Mouse (Mus musculus) macrophage (primary cell): ENCODE results near the gene Flrt3. TPM values are rescaled to one million over a fixed set of nuclear protein-coding genes. Genes with fewer than 3 reads are reported as not detected.

Source experiments
- H3K27ac ChIP-seq: fragments of 350-480 bp; formaldehyde crosslinking; 2 replicates; pipeline ENCODE4 v1.9.0; 2021
- H3K36me3 ChIP-seq: fragments of 350-480 bp; formaldehyde crosslinking; 2 replicates; pipeline ENCODE4 v1.9.0; 2021; ENCODE audit errors: inconsistent target
- H3K4me3 ChIP-seq: fragments of 350-480 bp; formaldehyde crosslinking; 2 replicates; pipeline ENCODE4 v1.9.0; 2021; ENCODE audit errors: inconsistent target
- H3K79me2 ChIP-seq: fragments of 350-480 bp; formaldehyde crosslinking; 2 replicates; pipeline ENCODE4 v1.9.0; 2021; ENCODE audit errors: inconsistent target
- WGBS: methylation state at CpG from one replicate; pipeline ENCODE4 v1.1.7; 2026; ENCODE audit warnings: inconsistent platforms; ENCODE audit not compliant: missing documents; 5-methylcytosine and 5-hydroxymethylcytosine counted together
- polyA plus RNA-seq: library from polyadenylated mRNA; stranded (reverse); fragments of 250-400 nt; gene quantifications from 3 replicates; pipeline ENCODE4 v1.2.4, GENCODE M21; 2018; ENCODE audit warnings: inconsistent platforms

Flrt3 gene
- polyA plus RNA-seq, 1 experiment from 2014 or later, result 0.09 TPM

- no peaks in the 10 kb centered on the region for H3K36me3 ChIP-seq
- 86% methylated on average over 2 of the region's 2 CpGs for WGBS
- H3K4me3 ChIP-seq, result no peak overlapping the region
- H3K27ac ChIP-seq, result no peak overlapping the region
- H3K79me2 ChIP-seq, result no peaks in the 10 kb centered on the region
Observed at GRCm38 (mm10) chr2:140669786-140670185, 1.5 kb downstream of the Flrt3 start.

DNA sequence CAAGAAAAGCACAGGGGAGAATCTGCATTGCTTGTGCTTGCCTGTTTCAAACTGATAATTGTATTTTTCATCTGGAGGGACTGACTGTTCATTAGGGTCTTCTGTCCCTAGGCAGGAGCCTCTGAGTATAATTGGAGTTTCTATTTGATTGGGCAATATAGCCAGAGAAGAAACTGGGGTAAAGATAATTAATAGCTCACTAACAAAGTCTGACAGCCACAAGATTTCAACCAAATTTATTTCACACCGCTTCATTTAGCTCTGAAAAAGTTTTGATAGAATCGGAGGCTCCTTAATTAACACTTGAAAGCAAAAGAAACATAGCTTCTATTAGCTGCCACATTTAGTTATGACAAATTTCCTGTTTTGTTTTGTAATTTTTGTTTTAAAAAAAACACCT is 2.2 kb downstream of the Flrt3 start:
- Histone ChIP-seq H3K4me3 (no peak overlapping the region), H3K79me2 (no peaks in the 10 kb centered on the region)
- 95% methylated on average over 2 of the region's 2 CpGs for WGBS

DNA sequence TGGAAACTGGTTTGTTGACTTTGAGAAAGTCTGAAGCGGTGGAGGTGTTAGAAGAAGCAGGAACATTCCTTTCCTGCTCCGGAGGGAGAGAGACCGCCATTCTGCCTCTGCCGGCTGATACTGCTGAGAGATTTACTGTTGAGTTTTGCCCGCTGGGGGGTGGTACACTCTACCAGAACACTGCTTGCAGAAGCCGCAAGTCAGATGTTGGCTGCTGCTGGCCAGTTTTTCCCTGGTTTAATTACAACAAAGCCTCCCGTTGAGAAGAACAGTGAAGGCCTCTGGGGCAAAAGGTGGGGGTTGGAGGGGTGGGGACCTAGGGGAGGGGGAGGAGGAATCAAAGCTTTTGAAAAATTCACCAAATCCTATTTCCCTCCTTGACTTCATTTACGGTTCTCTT is 3.0 kb downstream of the Flrt3 start:
- no peak overlapping the region for H3K27ac ChIP-seq
- no peaks in the 10 kb centered on the region for H3K36me3 ChIP-seq
- no peak overlapping the region for H3K4me3 ChIP-seq
- WGBS, result 17% methylated on average over 8 of the region's 8 CpGs
- no peaks in the 10 kb centered on the region for H3K79me2 ChIP-seq

More for the DNA sequence above, 2.2 kb downstream of the Flrt3 start:
- no peak overlapping the region for H3K27ac ChIP-seq
- H3K36me3 ChIP-seq, result no peaks in the 10 kb centered on the region

DNA sequence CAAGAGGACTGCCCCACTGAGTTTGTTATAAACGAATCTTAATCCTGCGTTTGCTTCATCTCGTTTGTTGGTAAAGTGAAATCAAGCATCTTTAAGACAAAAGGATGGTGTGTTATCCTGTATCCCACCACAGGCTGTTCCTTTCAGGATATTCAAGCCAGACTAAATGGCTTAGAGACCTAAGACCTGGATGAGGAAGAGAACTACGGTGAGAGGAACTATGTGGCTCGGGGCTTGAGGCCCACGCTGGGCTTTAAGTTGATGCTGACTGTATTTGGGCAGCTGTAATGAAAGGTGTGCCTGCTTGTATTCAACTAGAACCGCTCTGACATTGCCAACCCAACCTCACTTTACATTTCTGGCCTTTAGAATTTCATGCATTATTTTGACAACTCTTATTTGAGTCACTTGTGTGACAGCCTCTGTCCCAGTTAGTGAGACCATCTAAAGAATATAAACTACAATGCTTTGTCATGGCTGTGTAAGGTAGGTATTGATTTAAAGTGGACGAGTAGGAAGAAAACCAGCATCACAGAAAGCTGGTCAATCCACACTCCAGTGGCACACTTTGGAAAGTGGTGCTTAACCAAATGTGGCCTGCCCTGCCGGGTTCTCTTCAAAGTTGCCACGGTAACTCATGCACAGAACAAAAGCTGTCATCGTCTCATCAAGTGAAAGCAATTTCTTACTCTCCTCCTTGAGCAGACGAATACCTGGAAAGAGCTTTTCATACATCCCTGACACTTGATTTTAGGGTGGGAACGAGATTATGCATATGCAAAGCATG is 3.8 kb downstream of the Flrt3 start:
- Histone ChIP-seq H3K27ac (no peak overlapping the region), H3K79me2 (no peaks in the 10 kb centered on the region), H3K4me3 (no peak overlapping the region), H3K36me3 (no peaks in the 10 kb centered on the region)
- WGBS, result 75% methylated on average over 13 of the region's 13 CpGs

DNA sequence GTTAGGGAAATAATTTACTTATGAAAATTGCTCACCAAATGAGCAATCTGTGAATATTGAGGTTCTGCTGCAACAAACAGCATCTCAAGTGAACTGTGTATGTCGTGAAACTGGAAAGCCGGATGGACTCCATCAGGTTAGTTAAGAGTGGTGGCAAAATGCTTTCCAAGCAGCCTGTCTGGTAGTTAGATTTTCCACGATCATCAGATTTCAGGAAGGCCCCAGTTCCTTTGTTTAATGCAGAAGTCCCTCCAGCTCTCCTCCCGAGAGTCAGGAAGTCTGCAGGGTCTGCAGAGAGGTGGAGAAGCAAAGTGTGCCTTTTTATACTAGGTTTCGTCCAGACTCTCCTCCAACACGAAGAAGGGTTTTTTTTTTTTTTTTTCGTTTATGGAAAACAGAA is 4.4 kb downstream of the Flrt3 start:
- Histone ChIP-seq H3K4me3 (no peak overlapping the region), H3K36me3 (no peaks in the 10 kb centered on the region), H3K79me2 (no peaks in the 10 kb centered on the region), H3K27ac (no peak overlapping the region)
- 61% methylated on average over 6 of the region's 7 CpGs for WGBS

- WGBS, result 87% methylated on average over 4 of the region's 4 CpGs
- H3K79me2 ChIP-seq, result no peaks in the 10 kb centered on the region
Observed at GRCm38 (mm10) chr2:140664381-140664780, 6.9 kb downstream of the Flrt3 start.

DNA sequence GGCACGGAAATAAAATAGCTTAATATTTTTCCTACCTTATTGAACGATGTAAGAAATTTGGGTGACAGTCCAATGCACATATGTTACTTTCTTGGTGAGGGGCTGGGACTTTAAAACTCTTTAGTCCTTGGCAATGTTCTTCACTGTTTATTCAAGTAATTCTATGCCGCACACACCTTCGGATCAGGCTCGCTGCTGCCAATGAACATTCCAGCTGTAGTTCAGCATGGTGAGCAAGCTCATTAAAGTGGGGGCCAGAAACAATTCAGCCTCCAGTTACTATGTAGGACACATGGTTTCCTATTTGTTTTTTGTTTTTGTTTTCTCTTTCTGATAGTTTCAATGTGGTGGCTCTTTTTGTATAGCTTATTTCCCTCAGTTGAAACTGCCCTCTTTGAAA is 8.6 kb downstream of the Flrt3 start:
- whole genome bisulfite sequencing, result 91% methylated on average over 5 of the region's 5 CpGs
- no peaks in the 10 kb centered on the region for H3K36me3 ChIP-seq
- H3K27ac ChIP-seq, result no peak overlapping the region
- no peaks in the 10 kb centered on the region for H3K79me2 ChIP-seq
- no peak overlapping the region for H3K4me3 ChIP-seq

More at GRCm38 (mm10) chr2:140664381-140664780, 6.9 kb downstream of the Flrt3 start:
- Histone ChIP-seq H3K27ac (no peak overlapping the region), H3K4me3 (no peak overlapping the region), H3K36me3 (no peaks in the 10 kb centered on the region)

DNA sequence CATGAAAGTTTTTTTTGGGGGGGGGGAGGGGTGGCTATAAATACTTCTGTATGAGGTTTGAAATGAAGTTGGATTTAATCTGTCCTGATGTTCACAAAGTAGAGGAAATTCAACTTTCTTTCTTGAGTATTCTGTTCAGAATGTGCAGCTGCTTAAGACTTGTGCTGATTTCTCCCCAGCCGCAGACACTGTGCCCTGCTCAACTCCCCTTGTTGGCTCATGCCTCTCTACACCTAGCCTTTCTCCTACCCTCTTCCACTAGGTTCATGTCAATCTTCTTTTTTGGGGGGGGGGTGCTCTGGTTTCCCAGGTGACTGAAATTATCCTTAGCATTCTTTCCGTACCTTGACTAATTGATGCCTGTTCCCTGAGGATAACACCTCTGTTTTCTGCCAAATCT is 17.3 kb downstream of the Flrt3 start:
- H3K36me3 ChIP-seq, result no peaks in the 10 kb centered on the region
- H3K4me3 ChIP-seq, result no peak overlapping the region
- no peak overlapping the region for H3K27ac ChIP-seq
- H3K79me2 ChIP-seq, result no peaks in the 10 kb centered on the region
- WGBS, result 97% methylated on average over 2 of the region's 2 CpGs

- H3K4me3 ChIP-seq, result no peak overlapping the region
- H3K36me3 ChIP-seq, result no peaks in the 10 kb centered on the region
- no peaks in the 10 kb centered on the region for H3K79me2 ChIP-seq
Observed at GRCm38 (mm10) chr2:140653481-140653880, 17.8 kb downstream of the Flrt3 start.

GRCm38 (mm10) chr2:140621730-140622337 is 49.4 kb downstream of the Flrt3 start:
- Histone ChIP-seq H3K27ac (no peak overlapping the region), H3K4me3 (no peak overlapping the region), H3K79me2 (no peaks in the 10 kb centered on the region), H3K36me3 (no peaks in the 10 kb centered on the region)
- WGBS, result 78% methylated on average over 2 of the region's 2 CpGs

More at GRCm38 (mm10) chr2:140653481-140653880, 17.8 kb downstream of the Flrt3 start:
- H3K27ac ChIP-seq, result no peak overlapping the region

- no peak overlapping the region for H3K4me3 ChIP-seq
- WGBS, result 91% methylated on average over 2 of the region's 2 CpGs
Observed at GRCm38 (mm10) chr2:140615451-140615850, 55.8 kb downstream of the Flrt3 start.

More at GRCm38 (mm10) chr2:140615451-140615850, 55.8 kb downstream of the Flrt3 start:
- H3K79me2 ChIP-seq, result no peaks in the 10 kb centered on the region
- no peak overlapping the region for H3K27ac ChIP-seq
- no peaks in the 10 kb centered on the region for H3K36me3 ChIP-seq
